Mouse (Mus musculus) myocyte (in vitro differentiated cells): ENCODE results near the gene Csk. TPM values are rescaled to one million over a fixed set of nuclear protein-coding genes. Genes with fewer than 3 reads are reported as not detected.

Experiments used
- H3K27me3 ChIP-seq: one replicate; pipeline ENCODE4 v1.6.1; 2011; ENCODE audit not compliant: control insufficient read depth, insufficient read depth, insufficient read length
- H3K36me3 ChIP-seq: one replicate; pipeline ENCODE4 v1.6.1; 2011; ENCODE audit not compliant: control insufficient read depth, insufficient read depth
- H3K4me2 ChIP-seq: one replicate; pipeline ENCODE4 v1.6.1; 2011; ENCODE audit warnings: low read depth, control low read depth
- H3K4me3 ChIP-seq: one replicate; pipeline ENCODE4 v1.5.1; 2011; ENCODE audit warnings: mild to moderate bottlenecking, control low read depth, moderate library complexity
- H3K79me2 ChIP-seq: one replicate; pipeline ENCODE4 v1.6.1; 2011; ENCODE audit not compliant: control insufficient read depth, insufficient read depth
- H3ac ChIP-seq: one replicate; pipeline ENCODE4 v1.6.1; 2011; ENCODE audit not compliant: control insufficient read depth, insufficient read length
- CEBPB ChIP-seq: IDR thresholded peaks from 2 replicates; pipeline ENCODE4 v1.6.1; 2011; ENCODE audit warnings: mild to moderate bottlenecking, moderate library complexity; ENCODE audit not compliant: poor library complexity, insufficient read depth, severe bottlenecking
- E2F4 ChIP-seq: IDR thresholded peaks from one replicate; pipeline ENCODE4 v1.6.1; 2011; ENCODE audit warnings: mild to moderate bottlenecking, control low read depth, moderate library complexity; ENCODE audit not compliant: insufficient read depth
- MAX ChIP-seq: IDR thresholded peaks from one replicate; pipeline ENCODE4 v1.6.1; 2011; ENCODE audit warnings: low read depth, mild to moderate bottlenecking, control low read depth
- MYOD1 ChIP-seq, 3 experiments: IDR thresholded peaks; one replicate each; pipeline ENCODE4 v1.6.1; 2011; ENCODE audit warnings: control low read depth in 2 of 3, low read depth in 2 of 3, mild to moderate bottlenecking in 2 of 3, moderate library complexity in 1 of 3; ENCODE audit not compliant: insufficient read length in 2 of 3, control insufficient read depth in 1 of 3
- MYOG ChIP-seq, 3 experiments: IDR thresholded peaks; one replicate each; pipeline ENCODE4 v1.6.1; 2011; ENCODE audit warnings: control low read depth in 2 of 3, low read depth in 2 of 3, mild to moderate bottlenecking in 2 of 3; ENCODE audit not compliant: insufficient read length in 2 of 3, control insufficient read depth in 1 of 3, insufficient read depth in 1 of 3
- POLR2A ChIP-seq: IDR thresholded peaks from one replicate; pipeline ENCODE4 v1.6.1; 2011; ENCODE audit warnings: low read depth, mild to moderate bottlenecking, control low read depth, moderate library complexity; ENCODE audit not compliant: insufficient read length
- POLR2AphosphoS2 ChIP-seq: IDR thresholded peaks from one replicate; pipeline ENCODE4 v1.6.1; 2011; ENCODE audit warnings: low read depth, control low read depth; ENCODE audit not compliant: insufficient read length
- REST ChIP-seq: IDR thresholded peaks from one replicate; pipeline ENCODE4 v1.6.1; 2011; ENCODE audit warnings: mild to moderate bottlenecking, control low read depth, moderate library complexity; ENCODE audit not compliant: insufficient read depth, insufficient read length
- SRF ChIP-seq: IDR thresholded peaks from one replicate; pipeline ENCODE4 v1.6.1; 2011; ENCODE audit warnings: low read depth; ENCODE audit not compliant: control insufficient read depth, insufficient read length
- TCF12 ChIP-seq: IDR thresholded peaks from one replicate; pipeline ENCODE4 v1.6.1; 2011; ENCODE audit warnings: mild to moderate bottlenecking, control low read depth; ENCODE audit not compliant: poor library complexity, insufficient read depth, severe bottlenecking
- TCF3 ChIP-seq: IDR thresholded peaks from one replicate; pipeline ENCODE4 v1.6.1; 2011; ENCODE audit warnings: low read depth, control low read depth; ENCODE audit not compliant: insufficient read length
- USF1 ChIP-seq: IDR thresholded peaks from one replicate; pipeline ENCODE4 v1.6.1; 2011; ENCODE audit warnings: low read depth, mild to moderate bottlenecking, control low read depth, moderate library complexity
- polyA plus RNA-seq: library from polyadenylated mRNA; unstranded; fragments of >200 nt; fragmentation: generic; extraction: Trizol; gene quantifications from one replicate; pipeline ENCODE4 v1.2.1, GENCODE M21; 2012; ENCODE audit warnings: missing spikeins

The Csk gene
- polyA plus RNA-seq, 1 experiment = 76.7 TPM

- no peaks in the 10 kb centered on the region for H3K27me3 ChIP-seq
- TF ChIP-seq REST (no peak), MYOG (IDR thresholded peaks at IDR 0.05; ENCODE audit: control insufficient read depth in 1 of 3, insufficient read depth in 1 of 3, insufficient read length in 2 of 3, low read depth in 2 of 3) (no peak), E2F4 (no peak), MAX (no peak), USF1 (no peak), SRF (no peak), TCF12 (no peak)
- H3K4me2 ChIP-seq = peak overlapping the region; percentile 91
- H3K36me3 ChIP-seq = no peaks in the 10 kb centered on the region
- H3K79me2 ChIP-seq = peaks cover 95% of the 10 kb centered on the region
- H3K4me3 ChIP-seq = no peak overlapping the region
- H3ac ChIP-seq = no peak overlapping the region
Measured at GRCm38 (mm10) chr9:57638651-57639459, 14.6 kb downstream of the Csk start.

GRCm38 (mm10) chr9:57637741-57638322, 15.6 kb downstream of the Csk start:
- TF ChIP-seq E2F4 (no peak), TCF12 (no peak), POLR2A (no peak), MAX (no peak), TCF3 (no peak), CEBPB (no peak), USF1 (no peak), POLR2AphosphoS2 (no peak), MYOG (IDR thresholded peaks at IDR 0.05; ENCODE audit: control insufficient read depth in 1 of 3, insufficient read depth in 1 of 3, insufficient read length in 2 of 3, low read depth in 2 of 3) (no peak), REST (no peak), SRF (no peak), MYOD1 (IDR thresholded peaks at IDR 0.05; ENCODE audit: control insufficient read depth in 1 of 3, insufficient read length in 2 of 3, low read depth in 2 of 3) (no peak)
- Histone ChIP-seq H3ac (no peak overlapping the region), H3K36me3 (no peaks in the 10 kb centered on the region), H3K4me2 (peak overlapping the region; percentile 91), H3K79me2 (peaks cover 90% of the 10 kb centered on the region), H3K27me3 (no peaks in the 10 kb centered on the region), H3K4me3 (no peak overlapping the region)

- Histone ChIP-seq H3K4me3 (no peak overlapping the region), H3K27me3 (no peaks in the 10 kb centered on the region), H3K79me2 (peaks cover 90% of the 10 kb centered on the region), H3ac (no peak overlapping the region), H3K36me3 (no peaks in the 10 kb centered on the region), H3K4me2 (peak overlapping the region; percentile 91)
- no peak for TF ChIP-seq TCF12
- TF ChIP-seq CEBPB = no peak
- TF ChIP-seq TCF3 = no peak
- no peak for TF ChIP-seq SRF
- no peak for TF ChIP-seq REST
- TF ChIP-seq MYOG (IDR thresholded peaks at IDR 0.05; ENCODE audit: control insufficient read depth in 1 of 3, insufficient read depth in 1 of 3, insufficient read length in 2 of 3, low read depth in 2 of 3) = no peak
- no peak for TF ChIP-seq E2F4
- TF ChIP-seq POLR2A = no peak
- no peak for TF ChIP-seq MYOD1 (IDR thresholded peaks at IDR 0.05; ENCODE audit: control insufficient read depth in 1 of 3, insufficient read length in 2 of 3, low read depth in 2 of 3)
- TF ChIP-seq USF1 = no peak
- TF ChIP-seq POLR2AphosphoS2 = no peak
- no peak for TF ChIP-seq MAX
Measured at GRCm38 (mm10) chr9:57637272-57637671, 16.2 kb downstream of the Csk start.

GRCm38 (mm10) chr9:57633481-57634024, 19.9 kb downstream of the Csk start:
- H3ac ChIP-seq = no peak overlapping the region
- H3K4me3 ChIP-seq = no peak overlapping the region
- H3K79me2 ChIP-seq = peaks cover 63% of the 10 kb centered on the region
- peaks cover 7% of the 10 kb centered on the region for H3K36me3 ChIP-seq
- H3K4me2 ChIP-seq = peak overlapping the region; percentile 60
- TF ChIP-seq MYOG (IDR thresholded peaks at IDR 0.05; ENCODE audit: control insufficient read depth in 1 of 3, insufficient read depth in 1 of 3, insufficient read length in 2 of 3, low read depth in 2 of 3) = peak; percentile 93 to 98 (median 97)
- TF ChIP-seq E2F4 = no peak
- peak; percentile 95 to 99 (median 96) for TF ChIP-seq MYOD1 (IDR thresholded peaks at IDR 0.05; ENCODE audit: control insufficient read depth in 1 of 3, insufficient read length in 2 of 3, low read depth in 2 of 3)
- peak; percentile 67 for TF ChIP-seq TCF3
- TF ChIP-seq TCF12 = peak; percentile 74
- no peaks in the 10 kb centered on the region for H3K27me3 ChIP-seq
